Mouse (Mus musculus) heart, postnatal 0 days (tissue): ENCODE measurements around the gene Cldn8. TPM values are rescaled to one million over a fixed set of nuclear protein-coding genes. Genes with fewer than 3 reads are reported as not detected.

Experiments
- ATAC-seq: fragments of 200-750 bp; cut with Nextera tagmentation; 2 replicates; pipeline ENCODE4 v1.8.0; 2017; ENCODE audit warnings: low read depth, moderate number of reproducible peaks, moderate library complexity; ENCODE audit not compliant: insufficient read depth
- DNase-seq: peaks from one replicate; pipeline ENCODE4 v3.0.0-alpha.2; 2016; ENCODE audit warnings: low spot score
- H3K27ac ChIP-seq: fragments of 300-500 bp; sonication (generic); 2 replicates; pipeline ENCODE4 v1.5.1; 2014; ENCODE audit warnings: low read depth, mild to moderate bottlenecking
- H3K27me3 ChIP-seq: fragments of 300-500 bp; sonication (generic); 2 replicates; pipeline ENCODE4 v1.6.1; 2014; ENCODE audit warnings: low read length, mixed read lengths; ENCODE audit not compliant: control insufficient read depth, insufficient read depth
- H3K36me3 ChIP-seq: fragments of 300-500 bp; sonication (generic); replicated peaks from 2 replicates; pipeline ENCODE4 v1.6.1; 2014; ENCODE audit warnings: low read length, mixed read lengths; ENCODE audit not compliant: control insufficient read depth, insufficient read depth
- H3K4me1 ChIP-seq: fragments of 300-500 bp; sonication (generic); 2 replicates; pipeline ENCODE4 v1.6.1; 2014; ENCODE audit warnings: antibody characterized with exemption; ENCODE audit not compliant: control insufficient read depth, insufficient read depth
- H3K4me2 ChIP-seq: fragments of 300-500 bp; sonication (generic); 2 replicates; pipeline ENCODE4 v1.6.1; 2014; ENCODE audit warnings: low read depth, mild to moderate bottlenecking, low read length, moderate library complexity
- H3K4me3 ChIP-seq: fragments of 300-500 bp; sonication (generic); 2 replicates; pipeline ENCODE4 v1.5.1; 2014; ENCODE audit warnings: low read depth, low read length
- H3K9ac ChIP-seq: fragments of 300-500 bp; sonication (generic); replicated peaks from 2 replicates; pipeline ENCODE4 v1.6.1; 2014; ENCODE audit warnings: low read depth, low read length, mixed read lengths
- H3K9me3 ChIP-seq: fragments of 300-500 bp; sonication (generic); replicated peaks from 2 replicates; pipeline ENCODE4 v1.6.1; 2016; ENCODE audit warnings: low read length; ENCODE audit not compliant: control insufficient read depth
- CTCF ChIP-seq: IDR thresholded peaks from 2 replicates; pipeline ENCODE4 v1.5.1; 2016; ENCODE audit warnings: antibody characterized with exemption, control low read depth, low read depth
- EP300 ChIP-seq: IDR thresholded peaks from 2 replicates; pipeline ENCODE4 v1.6.1; 2016; ENCODE audit warnings: antibody characterized with exemption, low read depth
- WGBS: fragments of 180-500 bp; shearing (Covaris S2); extraction: QIAGEN DNeasy Blood & Tissue Kit; methylation state at CpG from one replicate; pipeline ENCODE4 v1.1.7; 2014; 5-methylcytosine and 5-hydroxymethylcytosine counted together
- polyA plus RNA-seq: library from polyadenylated mRNA; unstranded; fragments of >200 nt; fragmentation: Nextera tagmentation; extraction: Ambion mirVana; gene quantifications from 2 replicates; pipeline ENCODE4 v1.2.1, GENCODE M21; 2015
- total RNA-seq: library from RNA; depleted of rRNA; stranded (reverse); fragments of >200 nt; gene quantifications from 2 replicates; pipeline ENCODE4 v1.2.3, GENCODE M21; 2014; ENCODE audit warnings: low replicate concordance; rRNA removed

Cldn8 gene
- total RNA-seq = 6.8 TPM in 1 of 2 replicates, not detected in the other
- 0.14 TPM in 1 of 2 replicates, not detected in the other for polyA plus RNA-seq

- H3K27ac ChIP-seq = no peak within 1 kb of the TSS
- H3K4me2 ChIP-seq = no peak within 1 kb of the TSS
- H3K4me3 ChIP-seq = no peak within 1 kb of the TSS
- 70% methylated on average over 6 of the region's 6 CpGs for WGBS
- H3K36me3 ChIP-seq = no peaks in the 10 kb centered on the region
- no peaks in the 10 kb centered on the region for H3K27me3 ChIP-seq
- ATAC-seq = no peak
- no peak for TF ChIP-seq EP300
- TF ChIP-seq CTCF = no peak
- H3K9ac ChIP-seq = no peak within 1 kb of the TSS
- DNase-seq = no peak
- no peaks in the 10 kb centered on the region for H3K9me3 ChIP-seq
- H3K4me1 ChIP-seq = no peaks in the 10 kb centered on the region
These were observed at the start of gene Cldn8 for GRCm38 (mm10) chr16:88563045-88563913. TSS of gene Cldn8 (minus strand) at chr16:88563183.

GRCm38 (mm10) chr16:88612712-88613111, 49.7 kb upstream of the Cldn8 start:
- no peaks in the 10 kb centered on the region for H3K27me3 ChIP-seq

GRCm38 (mm10) chr16:88611922-88612321, 48.9 kb upstream of the Cldn8 start, which contains the start of gene Krtap24-1:
TSS of gene Krtap24-1 (minus strand) at chr16:88612279.
- Histone ChIP-seq H3K9ac (no peak within 1 kb of the TSS), H3K9me3 (no peaks in the 10 kb centered on the region), H3K4me2 (no peak within 1 kb of the TSS), H3K36me3 (no peaks in the 10 kb centered on the region), H3K27ac (no peak within 1 kb of the TSS), H3K4me1 (no peaks in the 10 kb centered on the region), H3K27me3 (no peaks in the 10 kb centered on the region), H3K4me3 (no peak within 1 kb of the TSS)
- TF ChIP-seq EP300 (no peak), CTCF (no peak)
- DNase-seq (no peak), ATAC-seq (no peak)
- 88% methylated on average over 8 of the region's 8 CpGs for WGBS

More at GRCm38 (mm10) chr16:88612712-88613111, 49.7 kb upstream of the Cldn8 start:
- DNase-seq = no peak
- Histone ChIP-seq H3K4me2 (no peak overlapping the region), H3K36me3 (no peaks in the 10 kb centered on the region), H3K9ac (no peak overlapping the region), H3K27ac (no peak overlapping the region), H3K4me1 (no peaks in the 10 kb centered on the region), H3K4me3 (no peak overlapping the region), H3K9me3 (no peaks in the 10 kb centered on the region)
- TF ChIP-seq CTCF (no peak), EP300 (no peak)
- ATAC-seq = no peak
- WGBS = 69% methylated on average over 4 of the region's 4 CpGs

- H3K27ac ChIP-seq = no peak overlapping the region
- no peak overlapping the region for H3K4me2 ChIP-seq
- H3K9me3 ChIP-seq = no peaks in the 10 kb centered on the region
- WGBS = 79% methylated on average over 6 of the region's 6 CpGs
- DNase-seq (no peak), ATAC-seq (no peak)
- no peaks in the 10 kb centered on the region for H3K4me1 ChIP-seq
- H3K27me3 ChIP-seq = no peaks in the 10 kb centered on the region
- H3K4me3 ChIP-seq = no peak overlapping the region
- H3K9ac ChIP-seq = no peak overlapping the region
- no peaks in the 10 kb centered on the region for H3K36me3 ChIP-seq
- no peak for TF ChIP-seq EP300
- no peak for TF ChIP-seq CTCF
These were observed 41.6 kb upstream of the Cldn8 start for GRCm38 (mm10) chr16:88604570-88604969.

- Histone ChIP-seq H3K27ac (no peak overlapping the region), H3K9me3 (no peaks in the 10 kb centered on the region), H3K4me1 (no peaks in the 10 kb centered on the region), H3K4me3 (no peak overlapping the region), H3K9ac (no peak overlapping the region), H3K4me2 (no peak overlapping the region), H3K27me3 (no peaks in the 10 kb centered on the region), H3K36me3 (no peaks in the 10 kb centered on the region)
- 28% methylated on average over 1 of the region's 1 CpGs for WGBS
- DNase-seq = no peak
- no peak for ATAC-seq
- TF ChIP-seq CTCF = no peak
These were observed 39.5 kb upstream of the Cldn8 start for GRCm38 (mm10) chr16:88602464-88602863.

GRCm38 (mm10) chr16:88600303-88600702, 37.3 kb upstream of the Cldn8 start:
- TF ChIP-seq EP300 (no peak), CTCF (no peak)
- Histone ChIP-seq H3K4me2 (no peak overlapping the region), H3K36me3 (no peaks in the 10 kb centered on the region), H3K27me3 (no peaks in the 10 kb centered on the region), H3K27ac (no peak overlapping the region), H3K9ac (no peak overlapping the region), H3K4me3 (no peak overlapping the region), H3K9me3 (no peaks in the 10 kb centered on the region), H3K4me1 (no peaks in the 10 kb centered on the region)
- DNase-seq = no peak
- 79% methylated on average over 8 of the region's 8 CpGs for WGBS
- no peak for ATAC-seq
